Mouse (Mus musculus) spleen, postnatal 0 days (tissue): ENCODE measurements around the gene Rasip1. TPM values are rescaled to one million over a fixed set of nuclear protein-coding genes. Genes with fewer than 3 reads are reported as not detected.

Experiments used
- polyA plus RNA-seq: library from polyadenylated mRNA; unstranded; fragments of >200 nt; fragmentation: Nextera tagmentation; extraction: Ambion mirVana; gene quantifications from 2 replicates; pipeline ENCODE4 v1.2.1, GENCODE M21; 2015

Rasip1 gene
- polyA plus RNA-seq: 7.4 and 9.0 TPM in 2 replicates

GRCm38 (mm10) chr7:45627261-45627660 lies at the start of gene Rasip1:
Gene Rasip1 (plus strand): TSS chr7:45627488.

GRCm38 (mm10) chr7:45617042-45617695 lies 10.1 kb upstream of the Rasip1 start, which contains the start of gene Fut1:
Gene Fut1 (plus strand): TSS chr7:45617289.

GRCm38 (mm10) chr7:45621443-45621842 lies 5.8 kb upstream of the Rasip1 start, which contains the start of gene Izumo1:
Gene Izumo1 (plus strand): TSS chr7:45621811.

GRCm38 (mm10) chr7:45639561-45640027 lies 12.3 kb downstream of the Rasip1 start, which contains the start of gene Mamstr:
Gene Mamstr (plus strand): TSS chr7:45639977.

GRCm38 (mm10) chr7:45666161-45666560 lies 38.9 kb downstream of the Rasip1 start, which contains the start of gene Fut2:
Gene Fut2 (minus strand): TSS chr7:45666394.

GRCm38 (mm10) chr7:45683396-45684050 lies 56.2 kb downstream of the Rasip1 start, which contains the start of gene Ntn5:
Gene Ntn5 (plus strand): TSS chr7:45684022.

Other genes with a start within 250 kb of the Rasip1 start
- gene Snrnp70, start 231.7 kb upstream of the Rasip1 start, polyA plus RNA-seq: 126 and 132 TPM in 2 replicates
- gene Kcna7, start 221.8 kb upstream of the Rasip1 start, polyA plus RNA-seq: 0.05 and 0.06 TPM in 2 replicates
- gene Ntf5, start 213.8 kb upstream of the Rasip1 start, polyA plus RNA-seq: 1.1 and 1.4 TPM in 2 replicates
- not detected in 2 replicates for gene Lhb, start 206.7 kb upstream of the Rasip1 start, polyA plus RNA-seq
- 5.7 and 6.9 TPM in 2 replicates for gene Gys1, start 192.6 kb upstream of the Rasip1 start, polyA plus RNA-seq
- gene Ruvbl2, start 189.4 kb upstream of the Rasip1 start, polyA plus RNA-seq: 97.6 and 107 TPM in 2 replicates
- 4,601 and 4,690 TPM in 2 replicates for gene Ftl1, start 167.6 kb upstream of the Rasip1 start, polyA plus RNA-seq
- 119 TPM in 2 replicates for gene Bax, start 160.6 kb upstream of the Rasip1 start, polyA plus RNA-seq
- 0.73 and 0.78 TPM in 2 replicates for gene Tulp2, start 145.6 kb upstream of the Rasip1 start, polyA plus RNA-seq
- not detected in 2 replicates for gene Gm45808, start 140.7 kb upstream of the Rasip1 start, polyA plus RNA-seq
- 2.0 and 2.8 TPM in 2 replicates for gene Dhdh, start 138.7 kb upstream of the Rasip1 start, polyA plus RNA-seq
- gene Nucb1, start 117.1 kb upstream of the Rasip1 start, polyA plus RNA-seq: 129 and 141 TPM in 2 replicates
- gene Ppp1r15a, start 101.2 kb upstream of the Rasip1 start, polyA plus RNA-seq: 173 and 199 TPM in 2 replicates
- 1.6 and 2.5 TPM in 2 replicates for gene Plekha4, start 101.2 kb upstream of the Rasip1 start, polyA plus RNA-seq
- 1.5 and 1.7 TPM in 2 replicates for gene Hsd17b14, start 72.6 kb upstream of the Rasip1 start, polyA plus RNA-seq
- 47.3 and 52.6 TPM in 2 replicates for gene Bcat2, start 57.3 kb upstream of the Rasip1 start, polyA plus RNA-seq
- gene Fgf21, start 12.0 kb upstream of the Rasip1 start, polyA plus RNA-seq: 0.13 TPM in 1 of 2 replicates, not detected in the other
- not detected in 2 replicates for gene Fut1, start 10.2 kb upstream of the Rasip1 start, polyA plus RNA-seq
- 0.06 TPM in 1 of 2 replicates, not detected in the other for gene Izumo1, start 5.7 kb upstream of the Rasip1 start, polyA plus RNA-seq
- gene Mamstr, start 12.5 kb downstream of the Rasip1 start, polyA plus RNA-seq: 2.5 and 3.1 TPM in 2 replicates
- gene Fut2, start 38.9 kb downstream of the Rasip1 start, polyA plus RNA-seq: 0.10 and 0.32 TPM in 2 replicates
- gene Ntn5, start 56.5 kb downstream of the Rasip1 start, polyA plus RNA-seq: not detected in 2 replicates
- 0.10 TPM in 1 of 2 replicates, not detected in the other for gene Sec1, start 66.9 kb downstream of the Rasip1 start, polyA plus RNA-seq
- 0.72 and 1.8 TPM in 2 replicates for gene Car11, start 72.4 kb downstream of the Rasip1 start, polyA plus RNA-seq
- 2.1 and 2.9 TPM in 2 replicates for gene Dbp, start 77.6 kb downstream of the Rasip1 start, polyA plus RNA-seq
- gene Rpl18, start 88.0 kb downstream of the Rasip1 start, polyA plus RNA-seq: 888 and 898 TPM in 2 replicates
- 9.7 and 11.7 TPM in 2 replicates for gene Sphk2, start 90.5 kb downstream of the Rasip1 start, polyA plus RNA-seq
- gene Fam83e, start 93.7 kb downstream of the Rasip1 start, polyA plus RNA-seq: 0.29 and 0.65 TPM in 2 replicates
- not detected in 2 replicates for gene Spaca4, start 98.3 kb downstream of the Rasip1 start, polyA plus RNA-seq
- gene Lmtk3, start 156.2 kb downstream of the Rasip1 start, polyA plus RNA-seq: 0.24 TPM in 1 of 2 replicates, not detected in the other
- gene Sult2b1, start 157.2 kb downstream of the Rasip1 start, polyA plus RNA-seq: 0.42 and 0.79 TPM in 2 replicates
- gene Cyth2, start 187.1 kb downstream of the Rasip1 start, polyA plus RNA-seq: 36.4 and 37.5 TPM in 2 replicates
- 0.18 and 0.21 TPM in 2 replicates for gene Kcnj14, start 197.3 kb downstream of the Rasip1 start, polyA plus RNA-seq
- gene Grwd1, start 203.5 kb downstream of the Rasip1 start, polyA plus RNA-seq: 30.0 and 31.3 TPM in 2 replicates
- gene Kdelr1, start 245.3 kb downstream of the Rasip1 start, polyA plus RNA-seq: 24.3 and 27.4 TPM in 2 replicates